Mouse (Mus musculus) lung, postnatal 0 days (tissue): ENCODE results near the gene Snrnp25. TPM values are rescaled to one million over a fixed set of nuclear protein-coding genes. Genes with fewer than 3 reads are reported as not detected.
A peak's percentile ranks its signal among the peaks of the same experiment; 100 is the strongest.

ENCODE experiments used
- ATAC-seq: fragments of 200-750 bp; cut with Nextera tagmentation; 2 replicates; pipeline ENCODE4 v1.8.0; 2017; ENCODE audit warnings: moderate library complexity
- DNase-seq: peaks from one replicate; pipeline ENCODE4 v3.0.0-alpha.2; 2016; ENCODE audit warnings: low spot score
- H3K27ac ChIP-seq: fragments of 300-500 bp; sonication (generic); 2 replicates; pipeline ENCODE4 v1.5.1; 2014; ENCODE audit warnings: antibody characterized with exemption, mild to moderate bottlenecking, low read length, mixed read lengths
- H3K27me3 ChIP-seq: fragments of 300-500 bp; sonication (generic); replicated peaks from 2 replicates; pipeline ENCODE4 v1.6.1; 2014; ENCODE audit warnings: low read length, mixed read lengths; ENCODE audit not compliant: insufficient read depth
- H3K36me3 ChIP-seq: fragments of 300-500 bp; sonication (generic); 2 replicates; pipeline ENCODE4 v1.6.1; 2014; ENCODE audit warnings: low read length, mixed read lengths; ENCODE audit not compliant: insufficient read depth
- H3K4me1 ChIP-seq: fragments of 300-500 bp; sonication (generic); 2 replicates; pipeline ENCODE4 v1.6.1; 2014; ENCODE audit warnings: antibody characterized with exemption, low read depth, low read length, mixed read lengths; ENCODE audit not compliant: insufficient read depth
- H3K4me2 ChIP-seq: fragments of 300-500 bp; sonication (generic); replicated peaks from 2 replicates; pipeline ENCODE4 v1.6.1; 2014; ENCODE audit warnings: low read depth, mild to moderate bottlenecking, low read length, moderate library complexity, mixed read lengths
- H3K4me3 ChIP-seq: fragments of 300-500 bp; sonication (generic); 2 replicates; pipeline ENCODE4 v1.5.1; 2014; ENCODE audit warnings: low read depth, low read length
- H3K9ac ChIP-seq: fragments of 300-500 bp; sonication (generic); replicated peaks from 2 replicates; pipeline ENCODE4 v1.6.1; 2014; ENCODE audit warnings: low read depth, mild to moderate bottlenecking
- H3K9me3 ChIP-seq: fragments of 300-500 bp; sonication (generic); 2 replicates; pipeline ENCODE4 v1.6.1; 2016; ENCODE audit warnings: low read length, mixed read lengths
- CTCF ChIP-seq: IDR thresholded peaks from 2 replicates; pipeline ENCODE4 v1.5.1; 2016; ENCODE audit warnings: antibody characterized with exemption, mild to moderate bottlenecking
- EP300 ChIP-seq: IDR thresholded peaks from 2 replicates; pipeline ENCODE4 v1.6.1; 2016; ENCODE audit warnings: antibody characterized with exemption, mild to moderate bottlenecking, control low read depth
- WGBS: fragments of 180-500 bp; shearing (Covaris S2); extraction: QIAGEN DNeasy Blood & Tissue Kit; methylation state at CpG from one replicate; pipeline ENCODE4 v1.1.7; 2014; 5-methylcytosine and 5-hydroxymethylcytosine counted together
- polyA plus RNA-seq: library from polyadenylated mRNA; unstranded; fragments of >200 nt; fragmentation: Nextera tagmentation; extraction: Ambion mirVana; gene quantifications from 2 replicates; pipeline ENCODE4 v1.2.1, GENCODE M21; 2015

Snrnp25 gene
- polyA plus RNA-seq, 1 experiment from 2014 or later = 18.9 TPM

- Histone ChIP-seq H3K4me2 (peak overlapping the region; percentile 37), H3K27me3 (no peaks in the 10 kb centered on the region), H3K36me3 (no peaks in the 10 kb centered on the region), H3K27ac (no peak overlapping the region), H3K9ac (no peak overlapping the region), H3K4me3 (no peak overlapping the region; the same call in 1 of the 2 replicates), H3K9me3 (no peaks in the 10 kb centered on the region), H3K4me1 (no peaks in the 10 kb centered on the region)
- ATAC-seq (peak; percentile 84), DNase-seq (peak; percentile 51)
- TF ChIP-seq CTCF = peak; percentile 97
- no peak for TF ChIP-seq EP300
- 13% methylated on average over 28 of the region's 28 CpGs for WGBS
Observed at GRCm38 (mm10) chr11:32161922-32162804, 43.1 kb upstream of the Snrnp25 start.

GRCm38 (mm10) chr11:32166683-32167082 lies 38.5 kb upstream of the Snrnp25 start:
- H3K27me3 ChIP-seq = no peaks in the 10 kb centered on the region
- no peak for TF ChIP-seq EP300
- TF ChIP-seq CTCF = no peak
- H3K4me3 ChIP-seq = no peak overlapping the region
- no peak overlapping the region for H3K9ac ChIP-seq
- no peak overlapping the region for H3K27ac ChIP-seq
- ATAC-seq = no peak
- no peaks in the 10 kb centered on the region for H3K9me3 ChIP-seq
- no peaks in the 10 kb centered on the region for H3K4me1 ChIP-seq
- no peaks in the 10 kb centered on the region for H3K36me3 ChIP-seq
- 82% methylated on average over 4 of the region's 4 CpGs for WGBS
- no peak for DNase-seq
- H3K4me2 ChIP-seq = no peak overlapping the region

- no peaks in the 10 kb centered on the region for H3K36me3 ChIP-seq
- H3K9me3 ChIP-seq = no peaks in the 10 kb centered on the region
- no peaks in the 10 kb centered on the region for H3K4me1 ChIP-seq
- no peak for DNase-seq
- no peak for TF ChIP-seq EP300
- no peak for TF ChIP-seq CTCF
- H3K9ac ChIP-seq = no peak overlapping the region
- no peaks in the 10 kb centered on the region for H3K27me3 ChIP-seq
- ATAC-seq = no peak
- no peak overlapping the region for H3K4me3 ChIP-seq
- WGBS = 56% methylated on average over 1 of the region's 1 CpGs
- H3K27ac ChIP-seq = no peak overlapping the region
- H3K4me2 ChIP-seq = no peak overlapping the region
Observed at GRCm38 (mm10) chr11:32178506-32178905, 26.7 kb upstream of the Snrnp25 start.

GRCm38 (mm10) chr11:32181246-32181645 lies 24.0 kb upstream of the Snrnp25 start:
- no peak overlapping the region for H3K4me3 ChIP-seq
- no peaks in the 10 kb centered on the region for H3K4me1 ChIP-seq
- no peaks in the 10 kb centered on the region for H3K27me3 ChIP-seq
- no peak overlapping the region for H3K4me2 ChIP-seq
- H3K9me3 ChIP-seq = no peaks in the 10 kb centered on the region
- no peak overlapping the region for H3K27ac ChIP-seq
- 77% methylated on average over 4 of the region's 4 CpGs for WGBS
- no peak for ATAC-seq
- no peaks in the 10 kb centered on the region for H3K36me3 ChIP-seq
- no peak for DNase-seq
- TF ChIP-seq CTCF (no peak), EP300 (no peak)
- no peak overlapping the region for H3K9ac ChIP-seq

GRCm38 (mm10) chr11:32181973-32182868 lies 23.0 kb upstream of the Snrnp25 start:
- no peak overlapping the region for H3K4me2 ChIP-seq
- H3K4me1 ChIP-seq = no peaks in the 10 kb centered on the region
- H3K27ac ChIP-seq = no peak overlapping the region
- DNase-seq (peak; percentile 87), ATAC-seq (peak; percentile 40; the same call in 1 of the 2 replicates)
- H3K9me3 ChIP-seq = no peaks in the 10 kb centered on the region
- no peaks in the 10 kb centered on the region for H3K36me3 ChIP-seq
- TF ChIP-seq CTCF (peak; percentile 91), EP300 (no peak)
- H3K9ac ChIP-seq = no peak overlapping the region
- H3K27me3 ChIP-seq = no peaks in the 10 kb centered on the region
- 41% methylated on average over 23 of the region's 25 CpGs for WGBS
- no peak overlapping the region for H3K4me3 ChIP-seq

- WGBS = 84% methylated on average over 8 of the region's 8 CpGs
- Histone ChIP-seq H3K9me3 (no peaks in the 10 kb centered on the region), H3K4me1 (no peaks in the 10 kb centered on the region), H3K4me3 (no peak overlapping the region), H3K27me3 (no peaks in the 10 kb centered on the region), H3K9ac (no peak overlapping the region), H3K27ac (no peak overlapping the region), H3K4me2 (no peak overlapping the region), H3K36me3 (no peaks in the 10 kb centered on the region)
- DNase-seq = no peak
- ATAC-seq = no peak
- TF ChIP-seq EP300 (no peak), CTCF (no peak)
Observed at GRCm38 (mm10) chr11:32184469-32184868, 20.7 kb upstream of the Snrnp25 start.
